Mouse (Mus musculus): ENCODE data around the gene Samd11.
A peak's percentile ranks its signal among the peaks of the same experiment; 100 is the strongest.

The Samd11 gene

DNA sequence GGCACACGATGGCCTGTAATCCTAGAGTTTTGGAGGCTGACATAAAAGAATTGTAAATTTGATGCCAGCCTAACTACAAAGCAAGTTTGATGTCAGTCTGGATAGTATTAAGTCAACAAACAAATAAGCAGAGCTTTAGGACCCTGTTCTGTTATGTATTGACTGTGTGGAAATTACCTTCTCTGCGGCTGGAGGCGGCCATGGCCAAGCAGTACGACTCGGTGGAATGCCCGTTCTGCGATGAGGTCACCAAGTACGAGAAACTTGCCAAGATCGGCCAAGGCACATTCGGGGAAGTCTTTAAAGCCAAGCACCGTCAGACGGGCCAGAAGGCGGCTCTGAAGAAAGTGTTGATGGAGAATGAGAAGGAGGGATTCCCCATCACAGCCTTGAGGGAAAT, 42.3 kb downstream of the Samd11 start:
- DNase-seq (ENCODE audit: low spot score in 2 of 2), result no peak

DNA sequence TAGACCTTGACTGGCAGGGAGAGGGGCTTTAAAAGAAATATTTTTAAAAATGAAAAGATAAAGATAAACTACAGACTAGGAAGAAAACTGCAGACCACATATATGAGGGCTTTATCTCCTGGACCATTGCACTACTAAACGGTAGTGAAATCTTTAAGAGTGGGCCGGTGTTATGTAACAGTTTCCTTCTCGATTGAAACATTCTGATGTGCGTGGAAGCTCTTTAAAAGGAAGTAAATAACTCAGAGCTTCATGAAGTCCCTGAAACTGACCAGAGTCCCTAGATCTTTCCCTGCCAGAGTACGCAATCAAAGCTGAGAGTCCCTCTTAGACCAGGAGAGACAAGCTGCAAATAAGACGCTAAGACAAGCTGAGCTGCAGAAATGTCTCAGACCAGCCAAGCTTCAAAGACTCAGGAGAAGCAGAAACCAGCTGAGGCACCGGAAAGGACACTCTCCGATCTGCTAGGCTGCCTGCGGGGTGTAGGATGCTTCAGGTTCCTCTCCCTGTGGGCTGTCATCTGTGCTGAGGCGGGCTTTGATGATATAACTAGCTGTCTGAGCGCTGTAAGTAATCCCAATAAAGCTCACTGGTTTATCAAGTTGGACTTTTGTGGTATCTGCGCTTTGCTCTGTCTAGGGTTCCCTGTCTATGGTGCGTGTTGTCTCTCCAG, 45.4 kb downstream of the Samd11 start:
- DNase-seq (ENCODE audit: low spot score in 2 of 2), result no peak

DNA sequence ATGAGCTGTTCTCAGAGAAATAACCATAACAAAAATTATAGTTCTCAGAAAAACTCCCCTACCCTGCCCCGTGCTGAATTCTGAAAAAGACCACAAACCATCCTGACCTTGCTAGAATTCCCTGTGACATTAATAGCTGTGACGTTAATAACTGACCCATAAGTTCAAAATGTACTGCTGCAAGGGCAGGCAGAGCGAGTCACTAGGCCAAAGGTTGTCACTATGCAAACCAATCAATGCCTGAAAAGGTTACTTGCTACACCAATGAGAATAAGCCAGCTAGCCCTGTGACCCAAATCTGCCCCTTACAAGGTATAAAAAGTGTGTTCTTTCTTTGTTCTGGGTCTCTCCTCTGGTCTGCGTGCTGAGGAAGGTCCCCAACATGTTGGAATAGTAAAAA, 46.6 kb downstream of the Samd11 start:
- no peak for DNase-seq (ENCODE audit: low spot score in 2 of 2)

DNA sequence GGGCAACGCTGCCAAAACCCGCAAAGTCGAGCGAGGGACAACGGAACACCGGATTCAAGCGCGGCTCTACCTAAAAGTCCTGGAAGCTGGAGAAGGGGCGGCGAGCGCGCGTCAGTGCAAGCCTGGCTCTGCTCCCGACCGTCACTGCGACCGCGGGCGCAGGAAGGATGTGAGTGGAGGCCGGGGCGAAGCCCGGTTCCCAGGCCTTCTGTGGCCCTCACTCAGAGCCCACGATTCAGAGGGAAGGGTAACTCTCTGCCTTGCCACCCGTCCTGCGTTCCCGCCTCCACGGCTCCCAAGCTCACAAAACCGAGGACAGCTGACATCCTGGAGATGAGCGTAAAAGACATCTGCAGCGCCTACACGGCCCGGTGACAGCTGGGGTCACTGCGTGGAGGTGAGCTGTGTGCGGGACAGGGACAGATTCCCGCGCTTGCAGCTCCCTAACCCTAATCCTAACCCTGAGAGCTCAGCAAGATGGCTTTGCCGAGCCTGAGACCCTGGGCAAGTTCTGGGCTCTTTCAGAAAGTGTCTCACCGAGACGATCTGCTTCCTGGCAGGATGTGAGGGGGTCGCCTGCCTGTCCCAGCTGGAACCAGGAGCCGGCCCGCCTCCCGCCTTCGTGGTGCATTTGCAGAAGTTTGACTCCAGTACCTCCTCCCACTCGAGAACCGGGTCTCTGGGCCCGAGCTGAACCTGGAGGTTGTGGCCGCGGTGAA, 51.9 kb downstream of the Samd11 start:
- no peak for DNase-seq (ENCODE audit: low spot score in 2 of 2)

DNA sequence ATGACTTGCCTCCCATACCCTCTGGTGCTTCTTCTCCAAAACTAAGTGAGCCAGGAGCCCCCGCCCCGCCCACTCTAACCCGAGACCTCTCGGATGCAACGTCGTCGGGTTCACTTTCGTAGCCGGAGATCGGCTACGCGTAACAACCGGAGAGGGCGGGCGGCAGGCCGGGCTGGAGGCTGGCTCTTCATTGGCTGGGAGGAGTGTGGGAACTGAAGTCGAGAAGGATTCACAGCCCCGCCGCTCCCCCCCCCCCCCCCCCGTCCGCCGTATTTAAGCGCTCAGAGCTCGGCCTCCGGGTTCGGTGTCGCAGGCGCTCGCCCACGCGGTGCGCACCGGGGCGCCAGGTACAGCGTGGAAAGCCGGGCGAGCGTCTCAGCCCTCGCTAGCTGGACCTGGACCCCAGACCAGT, 52.5 kb downstream of the Samd11 start, which contains the start of gene AW011738:
TSS of gene AW011738 (plus strand) at position 304 of the 412 bp plus-strand sequence.
- peak; percentile 52 to 63 for DNase-seq (ENCODE audit: low spot score in 2 of 2)

DNA sequence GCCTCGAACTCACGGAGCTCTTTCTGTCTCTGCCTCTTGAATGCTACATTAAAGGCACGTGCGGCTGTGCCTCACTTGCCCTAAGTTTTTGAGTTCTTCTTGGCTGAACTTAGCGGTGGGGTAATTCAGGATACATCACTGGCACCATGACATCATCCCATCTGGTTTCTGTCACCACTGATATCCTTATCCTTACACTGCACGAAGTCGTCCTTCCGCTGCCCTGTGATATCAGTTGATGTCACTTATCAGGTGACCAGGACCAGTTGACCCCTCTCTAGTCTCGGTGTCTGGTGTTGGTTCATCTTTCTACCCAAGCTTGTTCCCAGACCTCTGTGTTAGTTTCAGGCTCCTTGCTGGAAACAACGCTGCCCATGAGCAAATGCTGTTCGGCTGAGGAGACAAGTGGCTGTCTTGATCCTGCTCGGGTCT, 53.0 kb downstream of the Samd11 start:
- no peak for DNase-seq (ENCODE audit: low spot score in 2 of 2)

DNA sequence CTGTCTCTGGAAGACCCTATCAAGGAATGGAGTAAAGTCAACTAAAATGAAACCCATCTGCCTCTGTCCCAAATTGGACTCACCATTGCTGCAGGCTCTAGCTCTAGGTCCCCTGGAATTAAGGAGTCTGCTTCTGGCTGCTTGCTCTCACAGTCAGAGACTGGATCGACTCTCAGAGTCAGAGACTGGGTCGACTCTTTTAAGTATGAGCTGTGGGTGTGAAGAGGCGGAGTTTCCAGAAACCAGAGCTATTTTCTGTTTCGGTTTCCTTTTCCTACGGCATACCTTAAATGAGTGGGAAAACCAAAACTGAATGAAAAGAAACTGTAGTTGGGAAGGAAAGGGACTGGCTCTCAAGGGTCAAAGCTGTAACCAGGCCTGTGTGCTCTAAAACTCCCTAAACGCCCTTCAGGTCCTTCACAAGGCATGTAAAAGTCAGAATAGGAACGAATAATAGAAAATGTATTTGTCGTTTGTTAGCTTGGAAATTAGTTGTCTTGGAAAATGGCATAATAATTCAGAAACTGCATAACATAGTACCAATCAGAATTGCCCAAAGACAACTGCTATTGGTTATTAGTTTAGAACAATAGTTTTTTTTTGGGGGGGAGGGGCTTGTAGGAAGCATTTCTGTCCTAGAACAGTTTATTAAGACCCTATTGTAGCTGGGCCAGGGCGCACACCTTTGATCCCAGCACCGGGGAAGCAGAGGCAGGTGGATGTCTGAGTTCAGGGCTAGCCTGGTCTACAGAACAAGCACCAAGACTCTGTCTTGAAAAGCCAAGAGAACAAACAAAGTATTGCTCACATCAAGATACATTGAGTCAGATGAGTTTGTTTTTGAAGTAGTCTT, 54.6 kb downstream of the Samd11 start, which contains the start of gene Isg15:
TSS of gene Isg15 (minus strand) at position 196 of the 853 bp plus-strand sequence.
- no peak for DNase-seq (ENCODE audit: low spot score in 2 of 2)

DNA sequence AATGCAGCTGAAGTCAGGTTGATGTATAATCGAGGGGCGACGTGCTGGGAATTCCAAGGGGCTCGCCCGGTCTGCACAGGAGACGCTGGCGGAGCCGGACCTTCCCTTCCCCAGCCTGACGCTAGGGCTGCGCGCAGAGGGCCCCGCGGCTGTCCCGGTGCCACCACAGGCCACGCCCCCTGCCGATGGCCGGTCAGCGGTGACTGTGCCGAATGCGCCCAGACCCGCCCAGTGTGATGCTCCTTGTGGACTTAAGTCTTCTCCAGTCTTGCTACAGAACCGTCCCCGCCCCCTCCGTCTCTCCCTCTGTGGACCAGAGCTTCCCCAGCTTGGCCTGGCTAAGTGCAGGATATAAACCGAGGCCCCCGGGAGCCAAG, 57.6 kb downstream of the Samd11 start:
- peak; percentile 83 to 86 for DNase-seq (ENCODE audit: low spot score in 2 of 2)

DNA sequence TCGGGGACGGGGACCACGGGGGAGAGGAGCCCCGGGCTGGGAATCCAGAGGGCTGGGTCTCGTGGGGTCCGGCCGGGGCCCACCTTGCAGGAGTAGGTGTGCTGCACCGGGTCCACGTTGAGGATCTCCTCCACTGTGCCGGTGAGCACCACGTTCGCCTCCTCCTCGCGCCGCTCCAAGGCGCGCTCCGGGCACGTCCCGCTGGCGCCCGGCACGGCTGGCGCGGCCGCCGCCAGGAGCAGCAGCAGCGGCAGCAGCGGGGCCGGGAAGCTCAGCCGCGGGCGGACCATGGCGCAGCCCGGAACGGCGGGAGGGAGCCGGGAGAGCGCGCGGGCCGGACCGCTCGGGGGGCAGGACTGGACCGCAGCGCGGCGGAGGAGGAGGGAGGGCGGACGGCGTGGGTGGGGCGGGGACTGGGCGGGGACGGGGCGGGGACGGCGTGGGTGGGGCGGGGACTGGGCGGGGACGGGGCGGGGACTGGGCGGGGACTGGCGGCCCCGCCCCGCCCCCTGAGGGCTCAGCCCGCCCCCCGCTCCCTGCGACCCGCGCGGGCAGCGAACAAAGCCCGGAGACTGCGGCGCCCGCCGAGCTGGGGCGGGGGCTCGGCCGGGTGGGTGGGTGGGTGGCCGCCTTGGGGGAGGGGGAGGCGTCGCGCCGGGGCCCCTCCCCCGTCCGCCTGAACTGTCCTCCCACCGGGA, 58.2 kb downstream of the Samd11 start, which contains the start of gene Agrn:
TSS of gene Agrn (minus strand) at position 358 of the 698 bp plus-strand sequence.
- peak in 1 of 2 experiments; percentile 62 for DNase-seq (ENCODE audit: low spot score in 2 of 2)

All from frontal cortex, postnatal 10 days (tissue).